Mouse (Mus musculus): Measurements from ENCODE around the gene Sorbs2.

- TF ChIP-seq ZNF384 (IDR thresholded peaks at IDR 0.05; ENCODE audit: low read depth, low read length), result no peak
- no peak for TF ChIP-seq ZC3H11A (IDR thresholded peaks at IDR 0.05; ENCODE audit: borderline replicate concordance, low read depth, low read length)
- no peak for TF ChIP-seq MAFK (IDR thresholded peaks at IDR 0.05; ENCODE audit: insufficient read depth, low read depth, low read length)
- no peak for TF ChIP-seq CHD2 (IDR thresholded peaks at IDR 0.05; ENCODE audit: low read depth, low read length)
- no peak for TF ChIP-seq HCFC1 (IDR thresholded peaks at IDR 0.05; ENCODE audit: borderline replicate concordance, insufficient read depth, low read length)
These were observed 120.0 kb downstream of the Sorbs2 start for GRCm38 (mm10) chr8:45627246-45628241.

Measured in ES-E14 (cell line).